Mouse (Mus musculus): ENCODE measurements at regions not wholly inside any gene's neighbourhood (a gene's known extent, or its start where the extent isn't known, plus 50 kb on each side); places are given as distances from the start of the nearest gene placed in this dataset.

DNA sequence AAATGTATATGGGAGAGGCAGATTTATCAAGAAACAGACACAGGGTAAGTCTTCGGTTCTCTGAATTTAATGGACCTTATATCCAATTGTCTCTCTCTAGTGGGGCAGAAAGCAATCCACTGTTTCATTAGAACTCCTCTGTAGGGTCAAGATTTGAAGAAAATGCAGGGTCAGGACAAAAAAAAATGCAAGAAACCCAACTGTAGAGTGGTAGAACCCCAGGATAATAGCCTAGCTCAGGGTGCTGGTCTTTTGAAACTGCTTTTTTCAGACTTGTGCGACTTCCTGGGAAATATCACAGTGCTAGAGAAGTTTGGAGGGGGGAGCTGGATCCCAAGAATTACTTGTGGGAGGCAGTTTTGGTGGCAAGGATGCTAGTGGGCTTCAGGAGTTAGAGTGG lies 162.0 kb downstream of the Barhl2 start:
- no peak for TF ChIP-seq CTCF (IDR thresholded peaks at IDR 0.05; ENCODE audit: borderline replicate concordance, insufficient read depth, low read depth, low read length)
- no peak for TF ChIP-seq POLR2A (IDR thresholded peaks at IDR 0.05; ENCODE audit: borderline replicate concordance, insufficient read depth, low read length)

Data from cerebellum, adult 2 months (tissue).